Mouse (Mus musculus) left cerebral cortex, postnatal 36 days (tissue): ENCODE data around the gene Nln. TPM values are rescaled to one million over a fixed set of nuclear protein-coding genes. Genes with fewer than 3 reads are reported as not detected.

Source experiments
- DNase-seq, 2 experiments: peaks; one replicate each; pipeline ENCODE4 v3.0.0; 2021 to 2022; ENCODE audit warnings: low spot score in 2 of 2, mixed read lengths in 1 of 2
- intact Hi-C: fragments of 180-260 bp; cut with DNase I; formaldehyde crosslinking; loops from one replicate; pipeline ENCODE4 v1.15.1; 2025
- total RNA-seq, 2 experiments: library from RNA; stranded (reverse); gene quantifications; 2 replicates each; pipeline ENCODE4 v1.2.3; 2021

Gene Nln
- 10 to 100 TPM; 28.9 to 30.4 TPM for total RNA-seq

- peak; percentile 84 to 88 for DNase-seq
- intact Hi-C loops = no loop called here
Measured at GRCm38 (mm10) chr13:104109288-104109815, at the start of gene Nln, which contains the start of gene Sgtb. Nln (minus strand) TSS chr13:104109614. Sgtb (plus strand) TSS chr13:104109741.

- DNase-seq = no peak
- intact Hi-C loops = no loop called here
Measured at GRCm38 (mm10) chr13:104155686-104156085, 46.3 kb upstream of the Nln start.

DNA sequence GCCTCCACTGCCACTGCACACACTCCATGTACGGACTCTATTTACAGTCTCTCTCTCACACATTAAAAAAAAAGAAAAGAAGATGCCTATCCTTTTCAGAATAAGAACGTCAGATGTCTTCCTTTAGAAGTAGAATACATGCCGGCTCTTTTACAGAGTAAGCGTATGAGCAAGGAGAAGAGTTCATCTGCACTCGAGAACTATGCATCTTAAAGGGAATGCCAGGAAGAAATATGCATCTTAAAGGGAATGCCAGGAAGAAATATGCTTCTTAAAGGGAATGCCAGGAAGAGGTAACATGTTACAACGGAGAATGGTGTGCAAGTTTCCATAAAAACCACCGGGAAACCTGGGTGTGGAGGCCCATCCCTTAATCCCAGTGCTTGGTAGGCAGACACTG, 45.7 kb upstream of the Nln start:
- DNase-seq = no peak
- intact Hi-C loops = no loop called here

DNA sequence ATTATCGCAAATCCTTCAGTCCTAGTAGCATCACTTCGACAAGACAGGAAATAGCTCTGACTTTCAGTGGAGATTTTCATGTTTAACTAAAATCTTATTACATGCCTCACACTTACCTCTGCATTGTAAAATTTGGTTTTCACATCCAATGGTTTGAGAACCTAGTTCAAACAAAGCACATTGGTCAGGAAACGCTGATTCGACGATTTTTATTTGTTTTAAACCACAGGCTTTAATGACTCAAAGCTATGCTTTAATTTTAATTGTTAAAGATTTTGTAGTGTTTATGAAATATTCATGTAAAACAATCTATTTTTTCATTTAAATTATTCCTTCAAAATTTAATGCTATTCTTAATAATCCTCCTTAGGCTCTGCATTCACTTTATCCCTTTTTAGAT, 44.8 kb upstream of the Nln start:
- DNase-seq = no peak
- intact Hi-C loops = no loop called here

- no peak for DNase-seq
- intact Hi-C loops = no loop called here
Measured at GRCm38 (mm10) chr13:104145646-104146045, 36.2 kb upstream of the Nln start.

DNA sequence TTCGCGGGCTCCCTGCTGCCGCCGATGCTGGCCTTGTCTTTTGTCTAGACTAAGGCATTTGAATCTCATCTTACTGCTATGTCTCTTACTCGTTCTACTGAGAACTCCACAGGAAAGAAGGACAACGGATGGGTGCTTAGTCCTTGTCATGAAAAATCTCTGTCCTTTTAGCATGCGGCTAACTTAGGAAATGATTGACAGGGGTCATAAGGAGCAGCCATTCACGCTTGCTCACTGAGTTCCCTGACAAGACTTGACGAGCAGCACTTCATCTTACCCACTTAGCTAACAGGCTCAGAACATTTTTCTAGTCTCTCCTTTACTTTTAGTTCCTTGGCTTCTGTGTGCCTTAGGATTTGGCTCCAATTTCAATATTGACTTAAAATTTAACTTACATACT, 35.5 kb upstream of the Nln start:
- no peak for DNase-seq
- intact Hi-C loops = no loop called here

DNA sequence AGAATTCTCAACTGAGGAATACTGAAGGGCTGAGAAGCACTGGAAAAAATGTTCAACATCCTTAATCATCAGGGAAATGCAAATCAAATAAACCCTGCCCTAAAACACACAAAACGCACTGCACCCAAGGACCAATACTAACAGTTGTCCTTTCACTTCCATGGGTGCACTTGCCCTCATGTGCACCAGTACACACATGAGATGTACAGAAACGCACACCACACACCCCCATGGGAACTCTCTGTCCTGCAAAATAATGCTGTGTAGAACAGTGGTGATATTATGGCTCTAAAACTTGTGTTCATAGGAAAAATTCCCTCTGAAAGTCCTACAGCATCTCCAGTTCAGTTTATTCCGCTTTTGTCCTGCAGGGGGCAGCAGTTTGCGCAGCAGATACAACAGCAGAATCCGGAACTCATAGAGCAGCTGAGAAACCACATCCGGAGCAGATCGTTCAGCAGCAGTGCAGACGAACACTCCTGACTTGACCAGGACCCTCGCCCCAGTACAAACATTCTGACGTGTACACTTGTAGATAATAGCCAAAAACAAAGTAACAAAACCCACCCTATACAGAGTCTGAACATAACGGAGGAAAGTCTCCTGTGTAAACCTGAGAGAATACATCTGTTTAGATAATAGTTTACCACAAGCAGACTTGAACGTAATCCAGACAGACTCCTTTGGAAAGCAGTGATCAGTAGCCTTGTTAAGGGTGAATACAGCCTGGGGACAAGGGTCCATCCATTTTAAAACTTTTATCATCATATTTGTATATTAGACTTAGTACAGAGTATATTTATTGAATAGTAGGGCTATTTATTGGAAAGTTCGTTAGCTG, 30.2 kb upstream of the Nln start:
- intact Hi-C loops = no loop called here
- DNase-seq = peak; percentile 68 to 77

DNA sequence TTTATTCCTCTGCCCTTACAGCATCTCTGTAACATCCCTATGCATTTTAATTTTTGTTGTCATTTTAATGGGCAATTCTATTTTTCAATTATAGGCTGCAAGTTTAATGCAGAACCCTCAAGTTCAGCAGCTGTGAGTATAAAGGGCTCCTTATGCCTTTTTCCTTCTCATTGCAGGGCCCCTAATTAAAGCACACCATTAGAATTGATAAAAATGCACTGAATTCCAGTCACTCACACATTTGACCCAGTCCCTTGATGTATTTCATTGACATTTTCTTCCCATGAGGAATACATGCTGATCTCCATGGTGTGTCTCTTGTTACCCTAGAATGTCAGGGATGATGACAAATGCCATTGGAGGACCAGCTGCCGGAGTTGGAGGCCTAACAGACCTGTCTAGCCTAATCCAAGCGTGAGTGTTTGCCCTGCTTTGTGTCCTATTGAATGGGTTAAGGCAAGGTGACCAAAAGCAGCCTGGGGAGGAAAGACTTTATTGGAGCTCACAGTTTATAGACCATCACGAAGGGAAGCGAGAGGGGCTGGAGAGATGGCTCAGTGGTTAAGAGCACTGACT, 25.2 kb upstream of the Nln start:
- intact Hi-C loops = no loop called here
- DNase-seq = no peak

- intact Hi-C loops = no loop called here
- no peak for DNase-seq
Measured at GRCm38 (mm10) chr13:104132561-104132960, 23.1 kb upstream of the Nln start.

DNA sequence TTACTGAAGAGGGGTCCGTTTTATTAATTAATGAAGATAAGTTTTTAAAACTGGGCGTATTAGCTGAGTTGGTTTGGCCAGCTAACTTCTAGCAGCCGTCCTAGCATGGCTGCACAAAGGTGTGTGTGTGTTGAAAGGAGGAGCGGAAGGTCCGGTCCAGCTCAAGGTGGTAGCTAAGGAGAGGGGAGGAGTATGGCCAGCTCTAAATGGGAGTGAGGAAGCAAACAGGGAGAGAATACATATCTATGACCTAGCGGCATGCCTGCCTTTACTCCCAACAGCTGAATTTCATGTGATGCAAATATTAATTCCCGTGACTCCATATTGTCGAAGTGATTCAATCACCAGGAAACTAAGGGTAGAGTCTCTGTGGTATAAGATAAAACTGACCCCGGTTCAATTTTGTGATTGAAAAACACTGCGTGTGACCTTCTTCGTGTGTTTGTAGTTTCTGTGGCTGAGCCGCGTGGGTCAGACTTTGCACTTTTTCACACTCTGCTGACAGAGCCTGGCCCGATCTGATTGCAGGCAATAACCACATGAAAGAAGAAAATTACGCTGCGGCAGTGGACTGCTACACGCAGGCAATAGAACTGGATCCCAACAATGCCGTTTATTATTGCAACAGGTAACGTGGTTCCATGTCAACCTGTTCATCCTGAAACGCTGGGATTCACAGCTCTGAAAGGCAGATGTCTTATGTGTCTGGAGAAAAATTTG, 14.4 kb upstream of the Nln start:
- intact Hi-C loops = no loop called here
- DNase-seq = no peak

DNA sequence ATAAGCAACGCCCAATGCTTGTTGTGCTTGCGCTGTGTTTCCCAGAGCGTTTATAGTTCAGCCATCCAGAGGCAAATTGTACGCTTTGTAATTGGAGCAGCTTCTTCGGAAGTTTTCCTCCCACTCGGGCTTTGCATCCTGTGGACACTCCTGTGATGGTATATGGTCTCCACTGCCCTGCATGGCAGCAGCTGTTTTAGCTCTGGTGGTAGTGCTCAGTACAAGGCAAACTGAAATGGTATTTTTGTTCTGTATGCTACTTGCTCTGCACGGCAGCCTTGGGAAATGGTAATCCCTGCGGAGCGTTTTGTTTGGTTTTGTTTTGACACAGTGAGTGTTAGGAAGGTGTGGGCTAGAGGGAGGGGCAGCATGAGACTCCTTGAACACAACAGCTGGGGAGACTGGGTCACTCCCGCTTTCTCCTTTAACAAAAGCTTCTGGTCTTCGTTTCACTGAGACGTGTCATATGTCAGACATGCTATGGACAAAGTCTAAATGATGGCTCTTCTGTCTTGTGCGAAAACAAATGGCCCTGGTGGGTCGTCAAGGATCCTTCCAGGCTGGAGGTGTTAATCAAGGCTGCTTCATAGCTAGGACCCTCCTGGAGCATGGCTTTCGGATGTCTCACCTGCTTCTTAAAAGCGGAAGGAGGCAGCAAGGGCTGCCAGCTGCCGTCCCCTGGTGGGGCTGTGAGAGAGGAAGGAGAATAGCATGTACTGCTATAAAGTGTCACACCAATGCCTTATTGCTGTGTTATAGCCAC, 12.8 kb upstream of the Nln start:
- intact Hi-C loops = no loop called here
- DNase-seq = no peak

DNA sequence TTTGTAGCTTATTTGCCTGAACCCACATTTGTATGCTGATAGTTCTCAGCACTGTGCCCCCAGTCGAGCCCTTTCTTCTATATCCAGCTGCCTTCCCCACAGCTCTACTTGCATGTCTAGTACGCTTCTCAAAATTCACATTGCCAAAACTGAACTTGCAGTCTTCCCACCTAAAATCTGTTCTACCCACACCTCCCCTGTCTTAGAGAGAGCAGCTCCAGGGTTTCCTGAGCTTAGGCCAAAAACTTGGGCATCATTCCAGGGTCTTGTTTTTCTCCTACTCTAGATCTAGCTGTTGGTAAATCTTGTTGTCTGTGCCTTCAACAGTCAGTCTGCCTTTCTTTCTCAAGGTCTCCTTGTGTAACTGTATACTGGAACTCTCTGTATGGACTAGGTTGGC, 5.4 kb upstream of the Nln start:
- intact Hi-C loops = loop anchor here (5.0 kb wide), 1 partner anchor 193 kb away; the partner anchor contains the start of gene Erbin
- peak; percentile 45 to 56 for DNase-seq

GRCm38 (mm10) chr13:104113782-104114181, 4.4 kb upstream of the Nln start:
- no peak for DNase-seq
- intact Hi-C loops = loop anchor here (5.0 kb wide), 1 partner anchor 191 kb away; the partner anchor contains the start of gene Erbin

DNA sequence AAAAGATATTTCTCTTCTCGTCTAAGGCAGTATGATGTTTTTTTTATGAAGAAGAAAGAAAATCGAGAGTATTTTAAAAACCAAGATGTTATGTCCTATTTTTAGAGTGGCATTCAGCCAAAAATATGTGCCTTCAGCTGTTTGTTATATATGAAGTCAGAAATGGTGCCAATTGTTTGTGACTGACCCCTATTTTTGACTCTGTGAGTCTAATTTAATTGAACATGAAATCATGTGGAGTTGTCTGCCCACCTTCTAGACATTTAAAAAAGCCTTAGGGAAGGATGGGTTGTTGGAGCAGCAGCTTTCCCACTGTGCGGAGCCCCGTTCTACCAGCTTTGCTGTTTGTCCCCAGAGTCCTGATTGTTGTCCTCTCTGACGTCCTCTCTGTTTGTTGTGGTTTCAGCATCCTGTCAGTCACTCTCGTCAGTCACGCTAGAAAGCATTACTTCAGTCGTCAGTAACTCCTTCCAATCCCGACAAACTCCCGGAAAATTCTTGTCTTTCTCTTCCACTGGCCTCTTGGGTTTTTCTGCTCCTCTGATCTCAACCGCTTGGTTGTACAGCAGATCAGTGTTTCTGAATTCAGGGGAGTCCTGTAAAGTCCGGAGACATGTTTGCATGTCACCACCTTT, 3.0 kb upstream of the Nln start:
- intact Hi-C loops = loop anchor here (5.0 kb wide), 1 partner anchor 190 kb away; the partner anchor contains the start of gene Erbin
- peak in 1 of 2 experiments; percentile 22 for DNase-seq

DNA sequence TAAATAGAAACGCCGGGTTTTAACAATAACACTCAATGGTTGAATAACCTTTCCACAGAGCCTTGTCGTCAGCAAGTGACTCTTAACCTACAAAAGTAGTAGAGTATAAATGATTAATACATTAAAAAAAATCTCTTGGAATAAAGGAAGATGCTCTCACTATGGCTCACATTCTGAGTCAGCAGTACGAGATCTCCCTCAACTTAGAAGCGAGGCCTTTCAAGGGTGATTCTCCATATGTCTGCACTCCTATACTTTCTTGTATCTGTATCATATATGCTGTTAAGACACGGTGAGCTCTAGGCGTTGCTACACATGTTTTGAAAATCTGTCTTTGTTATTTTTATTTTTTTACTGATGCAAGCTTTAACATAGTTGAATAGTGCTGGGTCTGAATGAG, 1.1 kb upstream of the Nln start:
- no peak for DNase-seq
- intact Hi-C loops = loop anchor here (5.0 kb wide), 1 partner anchor 188 kb away; the partner anchor contains the start of gene Erbin

DNA sequence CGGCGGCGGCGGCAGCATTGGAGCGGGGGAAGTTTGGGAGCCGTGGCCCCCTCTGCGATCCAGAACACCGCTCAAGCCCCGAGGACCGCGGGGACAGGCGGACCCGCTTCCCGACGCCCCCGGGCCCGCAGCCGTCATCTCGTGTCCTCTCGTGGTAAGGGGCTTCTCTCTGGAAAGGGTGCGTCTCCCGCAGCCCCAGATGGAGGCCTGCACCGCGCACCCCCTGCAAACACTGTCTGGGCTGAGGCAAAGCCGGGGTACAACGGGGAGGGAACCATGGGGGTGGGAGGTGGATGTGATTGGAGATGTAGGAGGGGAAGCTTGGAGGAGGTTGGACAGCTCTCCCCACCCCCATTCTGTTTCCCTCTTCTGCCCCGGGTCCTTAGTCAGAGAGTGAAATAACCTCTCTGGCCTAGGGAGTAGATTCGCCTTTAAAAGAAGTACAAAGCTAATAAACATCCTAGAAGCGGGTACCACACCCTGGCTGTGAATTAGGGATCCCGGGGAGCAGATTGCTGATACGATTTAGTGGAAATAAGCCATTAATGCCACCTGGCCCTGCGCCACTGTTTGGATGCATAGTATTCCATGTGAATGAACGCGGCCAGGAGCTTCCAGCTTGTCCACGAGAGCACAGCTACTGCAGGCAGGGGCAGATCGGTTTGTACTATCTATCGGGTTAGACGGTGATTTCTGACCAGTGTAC, 555 bp upstream of the Nln start:
- peak in 1 of 2 experiments; percentile 55 for DNase-seq
- intact Hi-C loops = loop anchor here (5.0 kb wide), 1 partner anchor 188 kb away; the partner anchor contains the start of gene Erbin

GRCm38 (mm10) chr13:104108651-104109287, 645 bp downstream of the Nln start:
- DNase-seq = peak in 1 of 2 experiments; percentile 19
- intact Hi-C loops = no loop called here
